Mouse (Mus musculus) gastrocnemius, postnatal 4 days (tissue): ENCODE data around the gene Bpi. TPM values are rescaled to one million over a fixed set of nuclear protein-coding genes. Genes with fewer than 3 reads are reported as not detected.

Experiments
- DNase-seq, 2 experiments: peaks; one replicate each; pipeline ENCODE4 v3.0.0; 2021 to 2022; ENCODE audit warnings: low spot score in 2 of 2, mixed read lengths in 2 of 2
- total RNA-seq, 2 experiments: library from RNA; stranded (reverse); gene quantifications; 2 replicates each; pipeline ENCODE4 v1.2.3; 2021

The Bpi gene
- total RNA-seq, 2 experiments from 2014 or later, result not detected

GRCm38 (mm10) chr2:158241126-158241738, 16.7 kb upstream of the Bpi start:
- DNase-seq, result no peak

GRCm38 (mm10) chr2:158242170-158242896, 15.6 kb upstream of the Bpi start:
- no peak for DNase-seq

GRCm38 (mm10) chr2:158243129-158243870, 14.6 kb upstream of the Bpi start:
- peak in 1 of 2 experiments; percentile 29 for DNase-seq

- DNase-seq, result no peak
These were observed 12.6 kb upstream of the Bpi start for GRCm38 (mm10) chr2:158245072-158245817.

- DNase-seq, result no peak
These were observed 10.0 kb upstream of the Bpi start for GRCm38 (mm10) chr2:158247852-158248251.

GRCm38 (mm10) chr2:158248318-158248717, 9.6 kb upstream of the Bpi start:
- peak in 1 of 2 experiments; percentile 65 for DNase-seq

- no peak for DNase-seq
These were observed 7.3 kb upstream of the Bpi start for GRCm38 (mm10) chr2:158250558-158250957.

GRCm38 (mm10) chr2:158253806-158254205, 4.1 kb upstream of the Bpi start:
- no peak for DNase-seq

- DNase-seq, result no peak
These were observed 1.0 kb upstream of the Bpi start for GRCm38 (mm10) chr2:158256894-158257293.

- DNase-seq, result peak; percentile 43 to 59
These were observed 887 bp downstream of the Bpi start for GRCm38 (mm10) chr2:158258781-158259180.

- no peak for DNase-seq
These were observed 1.6 kb downstream of the Bpi start for GRCm38 (mm10) chr2:158259498-158259897.

GRCm38 (mm10) chr2:158264877-158265276, 7.0 kb downstream of the Bpi start:
- no peak for DNase-seq

- no peak for DNase-seq
These were observed 12.1 kb downstream of the Bpi start for GRCm38 (mm10) chr2:158270017-158270416.

- no peak for DNase-seq
These were observed 15.8 kb downstream of the Bpi start for GRCm38 (mm10) chr2:158273646-158274045.

GRCm38 (mm10) chr2:158275349-158275748, 17.5 kb downstream of the Bpi start:
- no peak for DNase-seq

GRCm38 (mm10) chr2:158275811-158276210, 17.9 kb downstream of the Bpi start:
- no peak for DNase-seq

- peak in 1 of 2 experiments; percentile 6 for DNase-seq
These were observed 18.6 kb downstream of the Bpi start for GRCm38 (mm10) chr2:158276451-158276850.

GRCm38 (mm10) chr2:158276878-158277277, 19.0 kb downstream of the Bpi start:
- DNase-seq, result no peak

GRCm38 (mm10) chr2:158279656-158280055, 21.8 kb downstream of the Bpi start:
- no peak for DNase-seq

- no peak for DNase-seq
These were observed 23.8 kb downstream of the Bpi start for GRCm38 (mm10) chr2:158281497-158282205.

GRCm38 (mm10) chr2:158283136-158283535, 25.2 kb downstream of the Bpi start:
- DNase-seq, result no peak
